Mouse (Mus musculus) v-Abl transformed pro-B cells (cell line): ENCODE results near the gene Golga4.

Experiments
- in situ Hi-C, 2 experiments: fragments of 400-800 bp; cut with MboI; formaldehyde crosslinking; loops; one replicate each; pipeline ENCODE4 v1.15.1; 2025; ENCODE audit not compliant: unreplicated experiment in 2 of 2

The Golga4 gene

DNA sequence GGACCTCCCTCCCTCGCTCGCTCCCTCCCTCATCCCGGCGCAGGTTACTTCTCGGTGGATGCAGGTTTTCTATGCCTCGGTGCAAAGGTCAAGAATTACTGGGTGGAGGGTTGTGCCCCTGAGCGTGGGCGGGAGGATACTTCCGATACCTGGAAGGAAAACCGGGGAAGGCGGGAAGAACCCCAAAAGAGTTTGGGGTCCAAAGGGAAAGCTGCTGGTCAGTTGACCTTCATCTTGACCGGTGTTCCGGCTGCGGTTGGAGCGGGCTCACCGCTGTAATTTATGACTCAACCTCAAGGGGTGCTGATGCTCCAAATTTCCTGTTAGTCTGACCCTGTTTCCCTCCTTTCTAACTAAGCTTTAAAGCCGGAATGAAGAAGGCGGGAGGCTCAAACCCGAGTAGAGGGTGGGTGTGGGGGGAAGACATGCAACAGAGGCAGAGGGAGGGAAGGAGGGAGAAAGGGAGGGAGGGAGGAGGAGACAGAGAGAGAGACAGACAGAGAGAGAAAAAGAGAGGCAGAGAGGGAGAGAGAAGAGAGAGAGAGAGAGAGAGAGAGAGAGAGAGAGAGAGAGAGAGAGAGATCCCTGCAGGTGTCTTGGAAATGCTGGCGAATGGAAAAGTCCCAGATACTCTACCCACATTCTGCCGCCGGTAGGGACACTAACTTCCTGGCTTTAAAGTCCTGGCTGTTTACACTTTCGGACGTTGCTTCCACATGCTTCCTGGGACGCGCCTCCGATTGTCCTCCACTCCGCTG is 17.8 kb upstream of the Golga4 start:
- in situ Hi-C loops: loop anchor here in 1 of 2 experiments (25.0 kb wide), 1 partner anchor 1426 kb away; no protein-coding TSS in a partner anchor

DNA sequence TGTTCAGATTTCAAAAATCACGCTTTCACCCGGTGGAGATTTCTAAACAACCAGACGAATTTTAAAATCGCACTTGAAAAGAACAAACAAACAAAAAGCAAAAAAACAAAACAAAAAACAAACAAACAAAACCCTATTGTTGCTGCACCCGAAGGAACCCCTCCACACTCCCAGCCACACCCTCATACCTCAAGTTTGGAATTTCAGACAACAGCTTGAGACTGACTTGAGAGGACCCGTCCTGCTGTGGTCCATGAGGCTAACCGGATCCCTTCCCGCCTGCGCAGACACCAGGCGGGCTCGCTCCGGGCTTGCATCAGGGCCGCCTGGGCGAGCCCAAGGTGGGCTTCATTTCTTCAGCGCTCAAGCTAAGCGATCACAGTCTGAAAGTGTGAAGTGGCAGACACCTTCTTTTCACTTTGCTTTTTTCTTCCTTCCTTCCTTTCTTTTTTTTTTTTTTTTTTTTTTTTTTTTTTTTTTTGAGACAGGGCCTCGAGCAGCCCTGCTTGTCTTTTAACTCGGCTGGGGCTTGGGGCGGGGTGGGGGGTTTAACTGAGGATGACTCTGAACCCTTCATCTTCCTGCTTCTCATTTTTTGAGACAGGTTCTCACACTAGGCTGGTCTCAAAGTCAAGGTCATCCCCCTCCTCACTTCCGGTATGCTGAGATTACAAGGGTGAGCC is 17.0 kb upstream of the Golga4 start:
- in situ Hi-C loops: loop anchor here in 1 of 2 experiments (25.0 kb wide), 1 partner anchor 1427 kb away; no protein-coding TSS in a partner anchor

DNA sequence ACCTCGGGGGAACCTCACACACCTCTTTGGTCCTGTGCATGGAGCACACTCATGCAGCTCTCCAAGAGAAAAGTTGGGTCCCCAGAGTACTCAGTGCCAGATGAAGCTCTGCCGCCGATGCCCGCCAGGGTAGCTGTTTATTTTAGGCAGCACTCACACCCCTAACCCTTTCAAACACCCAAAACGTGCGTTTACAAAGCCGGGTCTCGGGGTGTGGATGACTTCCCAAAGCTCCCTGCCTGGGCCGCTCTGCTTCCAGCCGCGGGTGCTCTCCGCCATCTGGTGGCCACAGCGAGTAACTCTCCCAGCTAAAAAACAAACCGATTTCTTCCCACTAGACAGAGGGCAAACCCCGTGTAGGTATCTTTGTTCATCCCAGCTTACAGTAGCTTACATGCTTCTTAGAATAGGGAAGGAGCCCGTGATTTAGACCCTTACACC is 16.5 kb upstream of the Golga4 start:
- in situ Hi-C loops: loop anchor here (5.0 to 25.0 kb wide), 3 partner anchors 392 to 1427 kb away; no protein-coding TSS in a partner anchor

DNA sequence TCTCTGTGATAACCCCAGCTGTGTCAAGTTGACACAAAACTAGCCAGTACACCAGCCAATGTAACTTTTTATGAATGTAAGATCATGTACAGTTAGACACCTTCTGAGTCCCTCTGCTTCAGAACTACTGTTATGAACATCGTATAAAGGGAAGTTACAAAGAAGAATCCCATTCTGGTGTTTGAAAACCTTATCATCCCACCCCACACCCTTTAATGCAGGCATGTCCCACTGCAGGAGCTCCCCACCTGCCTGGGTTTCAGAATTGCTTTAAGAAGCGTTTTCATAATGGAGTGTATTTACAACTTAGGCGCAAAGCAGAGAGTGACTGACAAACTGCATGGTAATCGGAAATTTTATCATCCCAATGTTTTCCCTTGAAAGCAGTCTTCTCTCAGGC is 14.9 kb upstream of the Golga4 start:
- in situ Hi-C loops: loop anchor here (5.0 to 25.0 kb wide), 3 partner anchors 394 to 1429 kb away; no protein-coding TSS in a partner anchor

DNA sequence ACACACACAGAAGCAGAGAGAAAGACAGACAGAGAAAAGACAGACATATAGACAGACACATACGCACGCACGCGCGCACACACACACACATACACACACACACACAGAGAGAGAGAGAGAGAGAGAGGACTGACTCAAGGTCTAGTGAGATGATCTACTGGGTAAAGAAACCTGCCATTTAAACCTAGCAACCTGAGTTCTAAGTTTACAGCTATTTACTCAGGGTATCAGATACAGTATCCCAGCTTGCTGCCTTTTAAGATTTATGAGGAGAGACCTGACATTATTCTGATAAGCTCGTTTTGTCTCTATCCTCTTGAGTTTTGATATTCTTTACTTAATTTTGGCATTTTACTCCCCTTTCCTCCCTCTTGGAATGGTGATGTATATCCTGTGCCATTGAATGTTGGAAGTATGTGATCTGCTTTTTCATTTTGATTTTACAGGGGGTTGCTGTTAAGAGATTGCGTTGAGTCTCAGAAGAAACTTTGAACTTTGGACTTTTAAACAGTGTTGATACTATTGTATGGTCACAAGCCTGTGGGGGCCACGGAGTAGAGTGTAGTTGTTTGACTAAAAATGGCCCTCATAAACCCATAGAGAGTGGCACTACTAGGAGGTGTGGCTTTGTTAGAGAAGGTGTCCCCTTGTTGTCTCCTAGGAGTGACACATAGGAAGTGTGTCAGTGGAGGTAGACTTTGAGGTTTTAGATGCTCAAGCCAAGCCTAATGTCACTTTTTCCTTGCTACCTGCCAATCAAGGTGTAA is 13.0 kb upstream of the Golga4 start:
- in situ Hi-C loops: loop anchor here (5.0 to 25.0 kb wide), 3 partner anchors 396 to 1431 kb away; no protein-coding TSS in a partner anchor

DNA sequence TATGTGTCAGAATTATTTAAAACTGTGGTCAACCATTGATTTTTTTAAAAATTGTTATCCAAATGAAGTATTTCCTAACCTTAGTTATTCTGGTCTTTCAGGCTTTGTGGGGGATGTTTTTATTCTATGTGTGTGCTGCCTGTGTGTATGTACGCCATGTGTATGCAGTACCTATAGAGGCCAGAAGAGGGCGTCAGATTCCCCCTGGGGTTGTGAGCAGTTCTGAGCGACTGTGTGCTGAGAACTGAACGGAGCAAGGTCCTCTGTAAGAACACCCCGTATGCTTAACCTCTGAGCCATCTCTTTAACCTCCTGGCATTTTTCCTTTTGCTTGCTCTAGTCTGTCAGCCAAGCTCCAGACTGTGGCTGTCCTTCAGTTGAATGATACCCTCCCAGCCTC is 12.0 kb upstream of the Golga4 start:
- in situ Hi-C loops: loop anchor here (5.0 to 25.0 kb wide), 3 partner anchors 397 to 1432 kb away; no protein-coding TSS in a partner anchor

DNA sequence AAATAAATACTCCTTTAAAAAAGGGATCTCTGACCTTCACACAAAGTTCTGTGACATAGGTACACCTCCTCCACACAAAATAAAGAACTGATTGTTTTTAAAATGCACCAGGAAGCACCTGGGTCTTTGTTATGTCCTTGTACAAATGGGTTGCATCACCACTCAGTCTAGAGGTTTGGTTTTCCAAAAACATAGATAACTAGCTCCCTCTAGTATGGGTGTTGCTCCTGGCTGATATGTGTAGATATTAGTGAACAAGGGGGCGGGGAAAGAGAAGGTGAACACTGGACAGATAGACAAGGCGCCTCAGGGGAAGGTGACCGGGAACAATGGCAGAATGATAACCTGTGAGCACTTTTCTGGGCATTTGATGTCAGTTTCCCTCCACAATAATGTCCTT is 10.1 kb upstream of the Golga4 start:
- in situ Hi-C loops: loop anchor here in 1 of 2 experiments (25.0 kb wide), 1 partner anchor 1434 kb away; no protein-coding TSS in a partner anchor

DNA sequence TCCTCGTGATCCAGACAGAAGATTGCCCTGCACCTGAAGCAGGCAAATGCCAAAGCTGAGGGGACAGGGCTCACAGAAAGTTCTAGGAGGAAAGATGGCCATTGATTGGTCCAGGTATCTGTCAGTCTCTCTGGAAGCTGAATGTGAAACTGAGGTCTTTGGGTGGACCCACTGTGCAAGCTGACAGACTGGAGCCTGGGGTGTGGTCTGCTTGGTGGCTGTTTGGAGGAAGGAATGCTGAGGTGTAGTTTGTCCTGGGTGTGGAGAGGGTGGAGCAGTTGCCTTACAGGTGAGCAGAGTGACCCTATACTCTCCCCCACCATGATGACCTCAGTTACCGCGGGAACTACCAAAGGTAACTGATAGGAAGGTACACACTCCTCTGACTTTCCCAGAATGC is 9.1 kb upstream of the Golga4 start:
- in situ Hi-C loops: loop anchor here in 1 of 2 experiments (25.0 kb wide), 1 partner anchor 1435 kb away; no protein-coding TSS in a partner anchor

DNA sequence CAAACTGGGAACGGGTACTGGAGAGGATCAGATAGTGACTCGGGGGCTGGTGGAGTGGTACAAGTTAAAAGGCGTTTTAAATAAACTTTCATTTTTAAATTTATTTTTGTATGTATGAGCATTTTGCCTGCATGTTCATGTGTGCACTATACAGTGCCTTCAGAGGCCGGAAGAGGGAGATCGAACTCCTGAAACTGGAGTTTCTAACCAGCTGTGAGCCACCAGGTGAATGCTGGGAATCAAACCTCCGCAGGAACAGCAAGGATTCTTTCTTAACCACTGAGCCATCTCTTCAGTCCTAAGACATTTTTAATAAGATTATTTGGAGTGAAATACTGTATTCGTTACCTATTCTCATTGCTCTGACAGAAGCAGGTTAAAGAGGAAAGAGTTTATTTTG is 8.0 kb upstream of the Golga4 start:
- in situ Hi-C loops: loop anchor here in 1 of 2 experiments (25.0 kb wide), 1 partner anchor 1436 kb away; no protein-coding TSS in a partner anchor

DNA sequence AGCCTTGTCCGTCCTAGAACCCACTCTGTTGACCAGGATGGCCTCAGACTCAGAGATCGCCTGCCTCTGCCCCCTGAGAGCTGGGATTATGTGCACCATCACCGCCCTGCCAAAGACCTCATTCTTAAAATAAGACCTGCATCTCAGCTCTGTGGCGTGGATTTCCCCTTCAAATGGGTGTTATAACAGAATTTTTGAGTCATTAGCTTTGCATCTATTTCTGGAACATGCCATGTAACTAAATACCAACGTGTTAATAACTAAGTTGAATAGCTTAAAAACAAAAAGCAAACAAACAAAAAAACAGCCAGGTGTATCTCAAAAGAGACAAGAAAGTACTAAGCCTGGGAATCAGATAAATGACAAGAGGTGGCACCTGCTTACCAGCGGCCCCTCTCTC is 5.1 kb upstream of the Golga4 start:
- in situ Hi-C loops: no loop called here

DNA sequence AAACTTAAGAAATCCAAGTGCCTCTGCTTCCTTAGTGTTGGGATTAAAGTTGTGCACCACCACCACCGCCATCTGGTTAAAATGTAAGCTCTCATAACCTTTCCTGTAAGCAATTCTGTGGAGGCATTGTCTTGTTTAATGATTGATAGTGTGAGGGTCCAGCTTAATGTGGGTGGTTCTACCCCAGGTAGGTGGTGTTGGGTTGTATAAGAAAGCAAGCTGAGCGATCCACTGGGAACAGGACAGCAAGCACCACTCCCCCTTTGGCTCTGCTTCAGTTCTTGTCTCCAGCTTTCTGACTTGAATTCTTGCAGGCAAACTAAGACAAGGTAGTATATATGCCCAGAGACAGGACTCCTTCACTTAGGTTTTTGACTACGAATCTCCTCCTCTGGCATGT is 1.4 kb upstream of the Golga4 start:
- in situ Hi-C loops: no loop called here

DNA sequence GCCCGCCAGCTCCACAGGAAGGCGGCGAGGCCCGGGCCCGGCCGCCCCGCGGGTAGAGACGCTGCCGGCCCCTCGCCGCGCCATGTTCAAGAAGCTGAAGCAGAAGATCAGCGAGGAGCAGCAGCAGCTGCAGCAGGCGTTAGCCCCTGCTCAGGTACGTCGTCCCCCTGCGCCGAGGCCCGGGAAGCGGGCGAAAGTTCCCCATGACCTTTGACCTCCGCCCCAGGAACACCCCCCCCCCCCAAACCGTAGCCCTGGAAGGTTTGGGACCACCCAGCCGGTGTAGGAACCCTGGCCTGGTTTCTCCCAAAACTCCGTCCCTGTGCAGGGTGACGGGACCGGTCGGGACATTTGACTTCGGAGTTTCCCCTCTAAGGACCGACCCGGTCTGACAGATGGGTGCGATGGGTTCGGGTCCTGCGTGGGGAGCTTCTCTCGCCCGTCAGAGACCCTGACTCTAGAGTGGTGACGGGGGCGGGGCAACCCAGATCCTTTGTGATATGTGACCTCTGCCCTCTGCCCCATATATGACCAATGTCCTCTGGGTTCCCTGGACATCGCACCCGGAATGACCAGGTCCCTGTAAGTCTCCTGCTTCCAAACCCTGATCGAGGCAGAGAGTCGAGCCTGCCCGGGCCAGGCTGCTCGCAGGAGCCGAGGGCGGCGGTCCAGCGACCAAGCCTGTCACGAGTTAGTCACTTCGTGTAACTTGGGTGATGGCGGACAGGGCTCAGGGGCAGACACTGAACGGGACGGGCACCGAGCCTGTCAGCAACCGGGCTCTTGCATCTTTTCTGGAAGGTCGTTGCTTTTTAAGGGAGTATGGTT is 551 bp downstream of the Golga4 start:
- in situ Hi-C loops: no loop called here

DNA sequence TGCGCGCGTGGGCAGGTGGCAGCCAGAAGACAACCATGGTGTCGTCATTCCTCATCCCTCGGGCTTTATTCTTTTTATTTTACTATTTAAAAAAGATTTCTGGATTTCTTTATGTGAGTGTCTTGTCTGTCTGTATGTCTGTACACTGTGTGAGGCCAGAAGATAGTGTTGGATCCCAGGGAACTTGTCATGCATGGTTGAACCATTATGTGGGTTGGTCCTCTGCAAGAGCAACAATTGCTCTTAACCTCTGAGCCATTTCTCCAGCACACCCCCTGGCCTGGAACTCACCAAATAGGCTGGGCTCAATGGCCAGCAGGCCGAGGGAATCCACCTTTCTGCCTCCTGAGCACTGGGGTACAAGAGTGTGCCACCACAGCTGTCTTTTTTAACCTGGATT is 1.5 kb downstream of the Golga4 start:
- in situ Hi-C loops: no loop called here

DNA sequence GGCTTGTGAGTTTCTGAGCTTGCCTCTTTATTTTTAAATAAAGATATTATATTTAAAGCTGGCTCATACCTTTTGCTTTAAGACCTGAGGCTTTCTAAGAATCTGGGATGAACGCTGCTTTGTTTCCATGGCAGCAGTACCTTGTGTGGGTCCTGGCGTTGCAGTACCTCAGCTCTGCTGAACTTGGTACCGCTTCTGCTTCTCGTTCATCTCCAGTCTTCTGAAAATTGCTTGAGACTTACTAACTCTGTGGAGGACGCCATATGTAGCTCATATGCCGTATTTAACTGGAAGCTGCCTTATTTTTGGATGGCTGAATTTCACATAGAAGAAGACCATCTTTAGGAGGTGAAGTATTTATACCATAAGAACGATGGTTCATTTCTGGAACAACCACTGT is 2.5 kb downstream of the Golga4 start:
- in situ Hi-C loops: no loop called here

DNA sequence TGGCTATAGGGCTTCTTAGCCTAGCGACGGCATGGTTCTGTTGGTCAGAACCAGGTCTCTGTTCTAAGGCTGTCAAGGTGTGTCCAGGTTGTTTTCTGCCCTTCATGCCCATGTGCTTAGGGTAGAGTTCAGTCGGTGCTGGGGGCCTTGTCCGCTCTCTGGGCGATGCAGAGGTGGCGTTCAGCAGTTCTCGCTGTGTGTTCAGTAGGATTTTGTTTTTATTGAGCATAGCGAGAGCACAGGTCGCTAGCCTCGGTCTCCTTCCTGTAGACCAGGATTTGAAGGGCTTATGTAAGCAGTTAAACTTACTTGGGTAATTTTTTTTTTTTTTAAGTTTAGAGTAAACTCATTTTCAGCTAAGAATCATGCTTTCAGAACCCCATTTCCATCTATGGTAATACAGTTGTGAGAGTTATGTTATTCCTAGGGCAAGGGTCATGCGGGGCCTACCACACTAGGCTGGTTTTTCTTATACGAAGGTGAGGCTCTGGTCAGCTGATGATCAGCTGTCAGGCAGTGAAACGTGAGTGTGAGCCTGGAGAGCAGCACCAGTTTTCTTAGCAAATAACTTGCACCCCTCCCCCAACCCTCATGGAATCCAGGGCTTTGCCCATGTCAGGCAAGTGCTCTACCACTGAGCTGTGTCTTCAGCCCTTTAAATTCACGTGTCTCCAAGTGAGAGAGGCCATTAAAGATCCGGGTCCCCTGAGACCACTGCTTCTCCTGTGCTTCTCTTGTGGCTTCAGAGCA is 5.0 kb downstream of the Golga4 start:
- in situ Hi-C loops: no loop called here

DNA sequence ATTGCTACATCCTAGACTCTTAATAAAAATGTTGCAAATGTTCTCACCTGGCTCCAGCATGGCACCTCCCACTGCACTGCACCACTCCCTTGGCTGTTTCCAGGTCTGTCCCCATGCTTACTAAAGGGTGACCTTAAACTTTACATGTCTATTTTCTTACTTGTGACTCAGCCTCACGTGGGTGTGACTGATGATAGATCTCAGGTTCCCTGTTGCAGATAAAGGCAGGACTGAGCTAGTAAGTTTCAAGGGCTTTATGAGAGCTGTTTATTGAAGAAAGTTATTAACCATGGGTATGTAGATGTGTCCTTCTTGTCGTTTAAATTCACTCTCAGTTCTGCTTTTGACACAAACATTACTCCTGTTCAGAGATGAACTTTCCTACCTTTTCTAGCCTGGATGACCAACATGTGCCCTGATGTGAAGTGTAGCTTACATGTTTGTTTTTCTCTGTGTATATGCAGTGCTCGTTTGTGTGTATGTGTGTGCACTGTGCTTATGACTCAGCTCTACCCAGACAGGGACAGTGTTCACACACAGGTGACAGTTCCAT is 6.7 kb downstream of the Golga4 start:
- in situ Hi-C loops: no loop called here

DNA sequence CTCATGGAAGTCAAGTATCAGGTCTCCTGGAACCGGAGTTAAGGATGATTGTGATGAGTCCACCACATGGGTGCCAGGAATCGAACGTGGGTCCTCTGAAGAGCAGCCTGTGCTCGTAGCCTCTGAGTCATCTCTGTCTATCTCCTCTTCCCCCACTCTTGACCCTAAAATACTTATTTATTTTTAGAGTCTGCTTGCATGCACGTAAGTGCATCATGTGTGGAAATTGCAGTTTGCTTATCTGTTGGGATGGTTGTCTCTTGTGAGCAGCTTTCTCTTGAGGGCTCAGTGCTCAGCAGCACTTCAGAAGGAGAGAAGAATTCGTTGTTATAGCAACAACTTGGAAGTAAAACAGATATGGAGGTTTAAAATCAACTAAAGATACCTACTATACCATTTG is 9.4 kb downstream of the Golga4 start:
- in situ Hi-C loops: no loop called here

DNA sequence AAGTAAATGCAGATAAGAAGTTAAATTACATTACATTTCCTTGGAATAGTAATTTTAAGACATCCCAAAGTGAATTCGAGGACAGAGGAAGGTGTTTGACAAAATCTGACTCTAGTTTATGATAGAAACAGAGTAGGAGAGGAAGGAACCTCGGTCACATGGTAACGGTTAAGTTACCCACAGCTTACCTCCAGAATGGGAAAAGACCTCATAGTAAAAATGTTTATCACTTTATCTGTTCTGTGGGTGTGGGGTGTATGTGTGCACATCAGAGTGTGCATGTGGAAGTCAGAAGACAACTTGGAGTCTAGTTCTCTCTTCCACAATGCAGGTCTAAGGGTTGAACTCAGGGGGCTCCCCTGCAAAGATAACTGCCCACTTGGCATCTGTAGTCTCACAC is 10.1 kb downstream of the Golga4 start:
- in situ Hi-C loops: no loop called here

DNA sequence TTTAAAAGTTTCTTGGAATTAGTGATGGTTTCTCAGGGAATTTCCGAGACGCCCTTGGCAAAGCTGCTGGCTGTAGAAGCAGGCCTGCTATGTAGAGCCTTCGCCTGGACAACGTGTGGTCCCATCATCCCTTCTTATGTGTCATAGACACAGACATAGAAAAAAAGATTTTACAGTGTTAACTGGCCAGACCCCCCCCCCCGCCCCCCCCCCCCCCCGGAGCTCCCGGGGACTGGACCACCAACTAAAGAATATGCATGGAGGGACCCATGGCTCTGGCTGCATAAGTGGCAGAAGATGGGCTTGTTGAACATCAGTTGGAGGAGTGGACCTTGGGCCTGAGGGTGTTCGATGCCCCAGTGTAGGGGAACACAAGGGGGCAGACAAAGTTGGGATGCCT is 11.6 kb downstream of the Golga4 start:
- in situ Hi-C loops: no loop called here
